Mouse (Mus musculus): ENCODE data around the gene Uggt1.

Gene Uggt1

DNA sequence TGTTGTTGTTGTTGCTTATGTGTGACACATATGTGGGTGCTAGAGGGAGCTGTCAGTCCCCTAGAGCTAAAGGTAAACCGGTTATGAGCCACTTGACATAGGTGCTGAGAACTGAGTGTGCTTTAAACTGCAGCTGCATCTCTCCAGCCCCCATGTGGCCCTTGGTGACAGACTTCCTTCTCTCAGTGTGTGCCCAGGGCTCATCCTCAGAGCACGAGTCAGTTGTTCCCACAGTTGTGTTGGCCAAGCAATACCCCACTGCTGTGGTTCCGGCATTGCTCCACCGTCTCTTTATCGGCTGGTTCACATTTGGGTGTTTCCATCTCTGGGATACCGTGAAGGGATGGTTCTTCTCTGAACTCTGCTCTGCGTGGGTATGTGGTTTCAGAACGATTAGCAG, 12.8 kb upstream of the Uggt1 start:
- DNase-seq (ENCODE audit: low spot score in 2 of 2): no peak

- DNase-seq (ENCODE audit: low spot score in 2 of 2): no peak
Observed at GRCm38 (mm10) chr1:36255871-36256640, 11.5 kb upstream of the Uggt1 start.

- no peak for DNase-seq (ENCODE audit: low spot score in 2 of 2)
Observed at GRCm38 (mm10) chr1:36254635-36255360, 10.3 kb upstream of the Uggt1 start.

DNA sequence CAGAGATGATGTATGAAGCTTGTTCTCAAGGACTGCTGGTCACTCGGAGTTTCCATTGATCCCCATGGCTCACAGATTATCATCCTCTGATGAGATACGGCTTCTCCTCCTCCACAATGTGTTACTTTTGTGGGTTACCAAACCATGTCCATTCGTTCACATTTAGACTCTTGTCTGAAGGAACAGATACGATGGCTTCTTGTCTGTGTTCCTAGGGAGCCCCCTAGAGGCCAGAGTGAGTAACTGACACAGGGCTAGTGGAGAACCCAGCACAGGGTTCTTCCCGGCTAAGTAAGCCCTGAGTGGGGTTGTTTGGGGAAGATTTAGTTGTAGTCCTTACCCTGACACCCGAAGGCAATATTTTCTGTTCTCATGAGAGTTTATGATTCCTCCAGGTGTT, 8.3 kb upstream of the Uggt1 start:
- DNase-seq (ENCODE audit: low spot score in 2 of 2): peak; percentile 42 to 73

- no peak for DNase-seq (ENCODE audit: low spot score in 2 of 2)
Observed at GRCm38 (mm10) chr1:36251426-36251825, 6.9 kb upstream of the Uggt1 start.

DNA sequence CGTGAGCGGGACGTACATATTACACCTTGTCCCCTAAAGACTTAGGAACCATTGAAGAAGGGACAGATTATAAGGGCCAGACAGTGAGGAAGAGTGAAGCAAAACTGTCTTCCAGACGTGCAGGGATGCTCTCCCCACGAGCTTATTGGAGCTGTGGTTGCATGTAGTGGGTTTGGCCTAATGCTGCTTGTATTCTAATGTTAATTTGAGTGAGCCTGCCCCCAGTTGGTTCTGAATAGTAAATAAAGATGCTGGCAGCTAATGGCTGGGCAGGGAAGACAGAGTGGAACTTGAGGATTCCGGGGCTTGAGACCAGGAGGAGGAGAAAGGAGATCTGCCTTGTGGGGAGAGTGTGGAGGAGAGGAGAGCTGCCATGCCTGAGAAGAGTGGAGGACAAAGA, 2.2 kb upstream of the Uggt1 start:
- DNase-seq (ENCODE audit: low spot score in 2 of 2): no peak

DNA sequence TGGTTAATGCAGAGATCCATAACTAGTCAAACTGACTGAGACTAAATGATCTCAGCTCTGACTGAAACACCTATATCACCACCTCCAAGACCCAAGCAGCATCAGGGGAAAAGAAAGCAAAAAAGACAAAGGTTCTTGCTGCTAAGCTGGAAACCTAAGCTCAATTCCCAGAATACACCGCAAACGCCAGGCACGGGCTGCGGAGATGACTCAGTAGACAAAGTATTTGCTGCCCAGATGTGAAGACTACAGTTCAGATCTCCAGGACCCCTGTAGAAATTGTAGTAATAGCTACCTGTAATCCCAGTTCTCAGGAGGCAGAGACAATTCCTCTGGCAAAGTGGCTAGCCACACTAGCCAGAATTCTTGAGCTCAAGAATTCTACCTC, 302 bp upstream of the Uggt1 start:
- DNase-seq (ENCODE audit: low spot score in 2 of 2): no peak

- DNase-seq (ENCODE audit: low spot score in 2 of 2): no peak
Observed at GRCm38 (mm10) chr1:36243447-36244057, 968 bp downstream of the Uggt1 start.

GRCm38 (mm10) chr1:36241903-36242429, 2.6 kb downstream of the Uggt1 start:
- no peak for DNase-seq (ENCODE audit: low spot score in 2 of 2)

DNA sequence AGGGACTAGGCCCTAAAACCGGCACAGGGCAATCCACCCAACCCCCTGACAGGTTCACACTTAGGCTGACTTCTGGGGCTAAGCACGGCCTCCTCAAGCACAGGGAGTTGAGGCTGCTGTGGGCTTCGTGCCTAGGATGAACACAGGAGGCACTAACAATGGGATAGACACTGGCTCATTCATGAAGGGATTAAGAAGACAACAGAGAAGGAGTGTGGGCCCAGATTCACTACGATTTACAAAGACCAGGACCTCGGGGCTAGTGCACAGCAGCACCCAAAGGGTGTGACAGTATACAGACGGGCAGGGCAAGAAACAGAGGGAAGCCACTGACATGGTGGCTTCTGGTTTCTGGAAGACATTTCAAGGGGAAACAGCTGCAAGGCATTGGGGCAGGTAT, 4.3 kb downstream of the Uggt1 start:
- DNase-seq (ENCODE audit: low spot score in 2 of 2): no peak

DNA sequence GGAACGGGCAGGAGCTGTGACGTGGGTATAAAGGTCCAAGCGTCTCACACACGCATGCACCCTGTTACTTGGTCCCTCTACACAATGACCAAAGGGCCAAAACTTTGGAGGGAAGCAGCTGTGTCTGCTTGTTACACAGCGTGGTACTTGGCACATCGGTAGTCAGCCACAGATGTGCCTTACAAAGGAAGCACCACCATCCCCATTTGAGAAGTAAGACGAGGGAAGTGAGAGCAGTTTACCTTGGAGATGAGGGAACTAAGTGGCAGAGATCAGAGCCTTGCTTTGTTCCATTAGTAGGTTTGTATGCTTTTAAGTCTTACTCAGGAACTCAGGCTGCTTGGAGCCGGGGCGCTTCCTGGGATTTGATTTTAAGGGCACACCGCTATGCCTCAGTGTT, 5.1 kb downstream of the Uggt1 start:
- DNase-seq (ENCODE audit: low spot score in 2 of 2): no peak

DNA sequence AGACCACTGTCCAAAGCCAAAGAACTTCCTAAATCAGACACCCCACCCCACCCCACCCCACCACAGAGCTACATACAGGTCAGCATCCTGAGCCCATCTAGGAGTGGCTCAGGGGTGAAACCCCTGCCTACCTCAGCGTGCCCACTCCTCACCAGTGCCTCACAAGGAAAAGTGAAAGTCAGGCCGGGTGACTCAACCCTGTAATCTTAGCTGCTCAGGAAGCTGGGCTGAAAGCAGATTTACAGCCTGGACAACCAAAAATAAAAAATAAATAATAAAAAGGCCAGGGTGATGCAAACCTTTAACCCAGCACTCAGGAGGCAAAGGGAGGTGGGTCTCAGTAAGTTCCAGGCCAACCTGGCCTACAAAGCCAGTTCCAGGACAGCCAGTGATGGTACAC, 8.7 kb downstream of the Uggt1 start:
- DNase-seq (ENCODE audit: low spot score in 2 of 2): no peak

- DNase-seq (ENCODE audit: low spot score in 2 of 2): no peak
Observed at GRCm38 (mm10) chr1:36235057-36235639, 9.4 kb downstream of the Uggt1 start.

GRCm38 (mm10) chr1:36233218-36233617, 11.3 kb downstream of the Uggt1 start:
- DNase-seq (ENCODE audit: low spot score in 2 of 2): no peak

GRCm38 (mm10) chr1:36230919-36231705, 13.4 kb downstream of the Uggt1 start:
- no peak for DNase-seq (ENCODE audit: low spot score in 2 of 2)

GRCm38 (mm10) chr1:36228461-36228860, 16.1 kb downstream of the Uggt1 start:
- DNase-seq (ENCODE audit: low spot score in 2 of 2): no peak

DNA sequence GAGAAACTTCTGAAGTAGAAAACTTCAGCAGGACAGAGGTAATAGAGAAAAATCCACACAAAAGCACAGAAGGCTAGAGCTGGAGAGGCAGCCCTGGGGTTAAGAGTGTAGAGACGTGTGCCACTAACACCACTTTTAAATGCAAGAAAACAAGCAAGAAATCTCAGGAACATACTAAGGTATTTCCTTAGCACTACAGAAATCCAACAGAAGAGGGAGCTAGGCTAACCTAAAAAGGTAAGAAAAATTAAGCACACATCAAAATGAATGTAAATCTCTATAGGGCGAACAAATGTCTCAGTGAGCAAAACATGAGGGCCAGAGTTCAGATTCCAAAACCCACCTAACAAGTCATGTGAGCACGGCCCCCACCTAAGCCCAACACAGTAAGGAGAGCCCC, 19.9 kb downstream of the Uggt1 start:
- DNase-seq (ENCODE audit: low spot score in 2 of 2): no peak

- DNase-seq (ENCODE audit: low spot score in 2 of 2): no peak
Observed at GRCm38 (mm10) chr1:36214324-36214723, 30.2 kb downstream of the Uggt1 start.

DNA sequence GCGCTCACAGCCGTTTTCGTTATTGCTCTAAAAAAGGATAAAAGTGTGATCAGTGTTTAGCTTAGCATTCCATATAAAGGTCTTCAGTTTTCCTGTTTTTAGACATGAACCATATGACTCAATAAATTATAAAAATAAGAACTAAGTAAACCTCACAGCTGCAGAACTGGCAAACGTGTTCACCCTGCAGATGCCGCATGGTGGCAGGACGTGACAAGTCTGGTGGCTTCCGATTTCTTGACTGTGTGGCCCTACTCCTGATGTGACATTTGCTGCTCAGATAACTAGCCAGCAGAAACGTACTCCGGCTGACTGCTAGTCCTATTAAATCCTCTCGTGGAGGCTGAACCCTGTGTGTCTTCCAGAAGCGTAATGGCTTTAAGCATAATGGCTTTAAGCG, 42.8 kb downstream of the Uggt1 start:
- DNase-seq (ENCODE audit: low spot score in 2 of 2): no peak

- no peak for DNase-seq (ENCODE audit: low spot score in 2 of 2)
Observed at GRCm38 (mm10) chr1:36194482-36194881, 50.0 kb downstream of the Uggt1 start.

DNA sequence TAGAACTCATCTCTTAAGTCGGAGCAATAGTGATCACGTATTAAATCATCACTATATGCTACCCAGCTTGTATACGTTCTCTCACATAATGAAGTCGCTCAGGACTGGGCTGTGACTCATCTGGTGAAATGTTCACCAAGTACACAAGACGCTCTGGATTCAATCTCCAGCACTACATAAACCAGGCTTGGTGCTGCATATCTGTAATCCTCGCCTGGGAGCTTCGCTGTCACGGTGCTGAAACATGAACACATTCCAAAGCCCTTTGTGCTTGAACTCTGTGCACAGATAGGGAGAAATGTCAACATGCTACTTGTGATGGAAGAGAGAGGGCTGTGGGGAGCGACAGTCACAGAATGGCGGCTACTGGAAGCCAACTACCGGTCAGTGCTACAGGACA, 52.6 kb downstream of the Uggt1 start:
- DNase-seq (ENCODE audit: low spot score in 2 of 2): no peak

- DNase-seq (ENCODE audit: low spot score in 2 of 2): no peak
Observed at GRCm38 (mm10) chr1:36180038-36180437, 64.5 kb downstream of the Uggt1 start.
